ENCODE assay signal across 16 mouse cellular contexts in genomic region chr16:90177425-90177824, GRCm38 (mm10). TPM values are rescaled to one million over a fixed set of nuclear protein-coding genes. Genes with fewer than 3 reads are reported as not detected.
DNase-seq lines count a peak whose midpoint lies in the region; ATAC-seq and TF ChIP-seq lines count a peak whose summit lies in the region.
"Had no signal": no experiment of that assay in that cellular context is flagged by ENCODE, and none has a peak within 500 bp of the region (broad histone marks: within the 10 kb centered on the region; RNA-seq: fewer than 3 reads in every experiment).

No protein-coding gene starts in this region.

- no peak for TF ChIP-seq RAD21 in CH12.LX (IDR thresholded peaks at IDR 0.05; ENCODE audit: low read depth, low read length)

- TF ChIP-seq EP300 in CH12.LX (IDR thresholded peaks at IDR 0.05; ENCODE audit: low read length): peak; percentile 88

- dilution Hi-C loops in CH12.LX (cut with MboI; ENCODE audit: extremely low pct_ligation_motif_present, extremely low pct_unique_long_range_greater_than_20kb, low sequenced_read_pairs): no loop called here

- H3K36me3 ChIP-seq in CH12.LX (replicated peaks in 1 of 2; ENCODE audit: control insufficient read depth in 1 of 2, insufficient read depth in 1 of 2, low read length in 1 of 2) (no peaks in the 10 kb centered on the region), myocyte (ENCODE audit: control insufficient read depth, insufficient read depth) (no peaks in the 10 kb centered on the region)
- no peaks in the 10 kb centered on the region for H3K36me3 ChIP-seq in liver, embryonic 13.5 days
- H3K36me3 ChIP-seq in neural tube, embryonic 15.5 days: no peaks in the 10 kb centered on the region
- H3K36me3 ChIP-seq: limb, embryonic 12.5 days; stomach, embryonic 15.5 days had no signal

- TF ChIP-seq POLR2A in CH12.LX (IDR thresholded peaks at IDR 0.05; ENCODE audit: low read depth, low read length) (no peak), myocyte (IDR thresholded peaks at IDR 0.05; ENCODE audit: insufficient read length, low read depth) (no peak)

- H3K79me2 ChIP-seq in CH12.LX (replicated peaks; ENCODE audit: control insufficient read depth, extremely low read depth, insufficient read depth, poor library complexity, severe bottlenecking): no peaks in the 10 kb centered on the region
- H3K79me2 ChIP-seq in myocyte (ENCODE audit: control insufficient read depth, insufficient read depth): no peaks in the 10 kb centered on the region

- ATAC-seq in liver, embryonic 13.5 days (ENCODE audit: low read depth): peak; percentile 15; the same call in 1 of the 2 replicates
- ATAC-seq in neural tube, embryonic 15.5 days (ENCODE audit: low FRiP score): no peak
- ATAC-seq: CD4-positive, CD25-positive, alpha-beta regulatory T cell, adult 4 months had no signal

- H3K4me2 ChIP-seq in CH12.LX (ENCODE audit: insufficient read depth, low read depth, poor library complexity, severe bottlenecking) (peak overlapping the region; percentile 7; the same call in 1 of the 2 replicates), myocyte (ENCODE audit: low read depth) (peak overlapping the region; percentile 6)
- no peak overlapping the region for H3K4me2 ChIP-seq in liver, embryonic 13.5 days
- H3K4me2 ChIP-seq in neural tube, embryonic 15.5 days: no peak overlapping the region
- H3K4me2 ChIP-seq: limb, embryonic 12.5 days; stomach, embryonic 15.5 days had no signal

- WGBS in liver, embryonic 13.5 days (ENCODE audit: insufficient replicate concordance): 20% methylated on average over 8 of the region's 8 CpGs
- 85% methylated on average over 8 of the region's 8 CpGs for WGBS in neural tube, embryonic 15.5 days

- intact Hi-C loops in heart, postnatal 14 days (cut with DNase I): no loop called here

- no peak overlapping the region for H3K4me3 ChIP-seq in CH12.LX (replicated peaks in 1 of 3; ENCODE audit: low read depth in 2 of 3, low read length in 2 of 3, poor library complexity in 1 of 3)
- H3K4me3 ChIP-seq in liver, embryonic 13.5 days (replicated peaks): no peak overlapping the region
- H3K4me3 ChIP-seq in myocyte: no peak overlapping the region
- no peak overlapping the region for H3K4me3 ChIP-seq in neural tube, embryonic 15.5 days (replicated peaks)
- H3K4me3 ChIP-seq: limb, embryonic 12.5 days; stomach, embryonic 15.5 days had no signal

- no peak overlapping the region for H3K27ac ChIP-seq in CH12.LX (ENCODE audit: insufficient read depth, low read depth)
- no peak overlapping the region for H3K27ac ChIP-seq in liver, embryonic 13.5 days
- H3K27ac ChIP-seq in neural tube, embryonic 15.5 days (replicated peaks): no peak overlapping the region
- H3K27ac ChIP-seq: limb, embryonic 12.5 days; stomach, embryonic 15.5 days had no signal

- in situ Hi-C loops in CH12.LX (cut with MboI; ENCODE audit: low pct_ligation_motif_present, low pct_unique_long_range_greater_than_20kb, low sequenced_read_pairs): loop anchor here (25.0 kb wide), 1 partner anchor 1790 kb away; no protein-coding TSS in a partner anchor

- H3K27me3 ChIP-seq in CH12.LX (replicated peaks) (peaks cover 12% of the 10 kb centered on the region), myocyte (ENCODE audit: control insufficient read depth, insufficient read depth, insufficient read length) (no peaks in the 10 kb centered on the region)
- H3K27me3 ChIP-seq in liver, embryonic 13.5 days: no peaks in the 10 kb centered on the region
- H3K27me3 ChIP-seq in neural tube, embryonic 15.5 days (replicated peaks): no peaks in the 10 kb centered on the region
- H3K27me3 ChIP-seq: limb, embryonic 12.5 days; stomach, embryonic 15.5 days had no signal

- DNase-seq in heart, adult 11 months: peak; percentile 97
- DNase-seq in heart, postnatal 14 days: no peak
- DNase-seq in CH12.LX (ENCODE audit: extremely low read depth): peak; percentile 79
- peak; percentile 13 for DNase-seq in liver, embryonic 13.5 days
- no peak for DNase-seq in ovary, adult 18-20 months (ENCODE audit: low spot score)
- no peak for DNase-seq in ovary, postnatal 14 days (ENCODE audit: low spot score)
- DNase-seq: cerebellum, adult 8-10 months; gastrocnemius, postnatal 36 days; heart, postnatal 4 days; kidney, adult 11 months; retina, postnatal 1 day had no signal

- H3K9ac ChIP-seq in CH12.LX (ENCODE audit: insufficient read depth, low read depth): no peak overlapping the region
- no peak overlapping the region for H3K9ac ChIP-seq in liver, embryonic 13.5 days
- H3K9ac ChIP-seq in neural tube, embryonic 15.5 days (replicated peaks): no peak overlapping the region
- H3K9ac ChIP-seq: limb, embryonic 12.5 days; stomach, embryonic 15.5 days had no signal

- no peaks in the 10 kb centered on the region for H3K9me3 ChIP-seq in CH12.LX (replicated peaks; ENCODE audit: low read length)
- no peaks in the 10 kb centered on the region for H3K9me3 ChIP-seq in liver, embryonic 13.5 days (replicated peaks)
- H3K9me3 ChIP-seq in neural tube, embryonic 15.5 days (replicated peaks): no peaks in the 10 kb centered on the region
- H3K9me3 ChIP-seq: limb, embryonic 12.5 days; stomach, embryonic 15.5 days had no signal

- H3ac ChIP-seq in myocyte (ENCODE audit: control insufficient read depth, insufficient read length): no peak overlapping the region

- TF ChIP-seq CTCF in CH12.LX (conservative IDR thresholded peaks at IDR 0.05 in 1 of 2, IDR thresholded peaks at IDR 0.05 in 1 of 2; ENCODE audit: low read depth in 2 of 2, low read length in 2 of 2): no peak

- H3K4me1 ChIP-seq in CH12.LX (ENCODE audit: control insufficient read depth in 1 of 2, insufficient read depth in 2 of 2): peaks cover 5 to 23% of the 10 kb centered on the region in 2 experiments; a peak in 3 of 4 replicates
- H3K4me1 ChIP-seq in liver, embryonic 13.5 days (replicated peaks): peaks cover 11% of the 10 kb centered on the region
- peaks cover 4% of the 10 kb centered on the region; the same call in 1 of the 2 replicates for H3K4me1 ChIP-seq in neural tube, embryonic 15.5 days
- H3K4me1 ChIP-seq: limb, embryonic 12.5 days had no signal

TF ChIP-seq in CH12.LX, 34 proteins besides CTCF, POLR2A, EP300 and RAD21 (continues in another document):
- TF ChIP-seq MXI1 (IDR thresholded peaks at IDR 0.05; ENCODE audit: low read depth, low read length) (no peak), MAFK (IDR thresholded peaks at IDR 0.05; ENCODE audit: insufficient replicate concordance, low read length) (peak; percentile 86), JUN (IDR thresholded peaks at IDR 0.05; ENCODE audit: insufficient read depth, low read depth, low read length) (peak; percentile 18; the same call in 1 of the 2 replicates), MAX (IDR thresholded peaks at IDR 0.05; ENCODE audit: low read length) (no peak), MAZ (IDR thresholded peaks at IDR 0.05; ENCODE audit: low read depth, low read length) (0 out of 2 replicates have a peak, but pooled peaks have one; percentile 32), MYC (IDR thresholded peaks at IDR 0.05; ENCODE audit: low read depth, low read length) (0 out of 2 replicates have a peak, but pooled peaks have one; percentile 37), IRF4 (IDR thresholded peaks at IDR 0.05; ENCODE audit: low read depth, low read length) (peak; percentile 86), BHLHE40 (IDR thresholded peaks at IDR 0.05; ENCODE audit: low read depth, low read length) (peak; percentile 49; the same call in 1 of the 2 replicates), MEF2A (IDR thresholded peaks at IDR 0.05; ENCODE audit: borderline replicate concordance, low read depth, low read length) (no peak), SIN3A (IDR thresholded peaks at IDR 0.05; ENCODE audit: low read length) (no peak), JUND (conservative IDR thresholded peaks at IDR 0.05; ENCODE audit: low read depth, low read length) (peak; percentile 18; the same call in 1 of the 2 replicates)

TF ChIP-seq in myocyte, 11 proteins besides CTCF, POLR2A, EP300 and RAD21:
- TF ChIP-seq POLR2AphosphoS2 (IDR thresholded peaks at IDR 0.05; ENCODE audit: insufficient read length, low read depth) (no peak), TCF12 (IDR thresholded peaks at IDR 0.05; ENCODE audit: insufficient read depth, poor library complexity, severe bottlenecking) (no peak), TCF3 (IDR thresholded peaks at IDR 0.05; ENCODE audit: insufficient read length, low read depth) (no peak), MYOG (IDR thresholded peaks at IDR 0.05; ENCODE audit: control insufficient read depth in 1 of 3, insufficient read depth in 1 of 3, insufficient read length in 2 of 3, low read depth in 2 of 3) (no peak), SRF (IDR thresholded peaks at IDR 0.05; ENCODE audit: control insufficient read depth, insufficient read length, low read depth) (no peak), CEBPB (IDR thresholded peaks at IDR 0.05; ENCODE audit: insufficient read depth, poor library complexity, severe bottlenecking) (no peak), E2F4 (IDR thresholded peaks at IDR 0.05; ENCODE audit: insufficient read depth) (no peak), REST (IDR thresholded peaks at IDR 0.05; ENCODE audit: insufficient read depth, insufficient read length) (no peak), MAX (IDR thresholded peaks at IDR 0.05; ENCODE audit: low read depth) (no peak), USF1 (IDR thresholded peaks at IDR 0.05; ENCODE audit: low read depth) (no peak), MYOD1 (IDR thresholded peaks at IDR 0.05; ENCODE audit: control insufficient read depth in 1 of 3, insufficient read length in 2 of 3, low read depth in 2 of 3) (no peak)

RNA-seq across cellular contexts. Expression of gene Tiam1, which starts 33.9 kb away (rescaled TPM):
- 1 to 10 TPM; 6.1 to 7.6 TPM for total RNA-seq in heart, postnatal 14 days (2021)
- total RNA-seq in CH12.LX (2012; rRNA removed) (0.04 TPM in 1 of 2 replicates, not detected in the other), CH12.LX (2014; rRNA removed) (0.03 and 0.05 TPM in 2 replicates)
- polyA plus RNA-seq in CH12.LX (2012; ENCODE audit: insufficient read length, low read depth) (0.25 and 0.40 TPM in 2 replicates), myocyte (2012; fragmentation: generic; extraction: Trizol) (2.2 TPM)
- polyA plus RNA-seq in liver, embryonic 13.5 days (2015; fragmentation: Nextera tagmentation; extraction: Ambion mirVana): 4.8 and 5.5 TPM in 2 replicates
- 15.0 and 23.6 TPM in 2 replicates for polyA plus RNA-seq in neural tube, embryonic 15.5 days (2015; fragmentation: Nextera tagmentation; extraction: Ambion mirVana)

RNA-seq across cellular contexts. Expression of gene Sod1, which starts 43.1 kb away (rescaled TPM):
- total RNA-seq in heart, postnatal 14 days (2021): 100 to 1,000 TPM; 463 to 497 TPM
- total RNA-seq in CH12.LX (2012; rRNA removed): 632 and 634 TPM in 2 replicates
- total RNA-seq in CH12.LX (2014; rRNA removed): 517 and 532 TPM in 2 replicates
- 1,226 and 1,288 TPM in 2 replicates for polyA plus RNA-seq in CH12.LX (2012; ENCODE audit: insufficient read length, low read depth)
- polyA plus RNA-seq in liver, embryonic 13.5 days (2015; fragmentation: Nextera tagmentation; extraction: Ambion mirVana): 1,329 and 1,400 TPM in 2 replicates
- polyA plus RNA-seq in myocyte (2012; fragmentation: generic; extraction: Trizol): 551 TPM
- polyA plus RNA-seq in neural tube, embryonic 15.5 days (2015; fragmentation: Nextera tagmentation; extraction: Ambion mirVana): 998 TPM in 2 replicates

Comparison
In these comparisons a context has a peak if more than half of its experiments do, and no peak if none do; other contexts are left out.
1. DNase-seq: peak in heart, adult 11 months (single experiment), CH12.LX (single experiment) and liver, embryonic 13.5 days (single experiment); none in heart, postnatal 14 days (0 of 2), ovary, adult 18-20 months (single experiment) and ovary, postnatal 14 days (single experiment).
2. H3K4me2 ChIP-seq: peak in CH12.LX (single experiment) and myocyte (single experiment); none in liver, embryonic 13.5 days (single experiment) and neural tube, embryonic 15.5 days (single experiment).